Mouse (Mus musculus) testis, adult 2 months (tissue): ENCODE data around the gene Rasip1. TPM values are rescaled to one million over a fixed set of nuclear protein-coding genes. Genes with fewer than 3 reads are reported as not detected.
A peak's percentile ranks its signal among the peaks of the same experiment; 100 is the strongest.

Source experiments
- H3K27ac ChIP-seq: fragments of 200-500 bp; 2 replicates; pipeline ENCODE4 v1.5.1; 2012; ENCODE audit warnings: low read depth, low read length; ENCODE audit not compliant: control insufficient read depth, insufficient read depth
- H3K27me3 ChIP-seq: fragments of 200-500 bp; 2 replicates; pipeline ENCODE4 v1.6.1; 2012; ENCODE audit warnings: mild to moderate bottlenecking, low read length, moderate library complexity; ENCODE audit not compliant: control insufficient read depth, insufficient read depth
- H3K36me3 ChIP-seq: fragments of 200-500 bp; 2 replicates; pipeline ENCODE4 v1.6.1; 2012; ENCODE audit warnings: mild to moderate bottlenecking, low read length; ENCODE audit not compliant: control insufficient read depth, insufficient read depth
- H3K4me1 ChIP-seq: fragments of 200-500 bp; 2 replicates; pipeline ENCODE4 v1.6.1; 2012; ENCODE audit warnings: low read length; ENCODE audit not compliant: control insufficient read depth, insufficient read depth
- H3K4me3 ChIP-seq: fragments of 200-500 bp; 2 replicates; pipeline ENCODE4 v1.5.1; 2012; ENCODE audit warnings: low read depth, mild to moderate bottlenecking, low read length, moderate library complexity, mixed read lengths; ENCODE audit not compliant: control insufficient read depth
- CTCF ChIP-seq: fragments of 200-500 bp; IDR thresholded peaks from 2 replicates; pipeline ENCODE4 v1.5.1; 2012; ENCODE audit warnings: low read depth, mild to moderate bottlenecking, inconsistent platforms, low read length, moderate library complexity; ENCODE audit not compliant: control insufficient read depth, insufficient read depth, insufficient replicate concordance
- POLR2A ChIP-seq: fragments of 200-500 bp; IDR thresholded peaks from 2 replicates; pipeline ENCODE4 v1.6.1; 2012; ENCODE audit warnings: low read depth, mild to moderate bottlenecking, inconsistent platforms, low read length, moderate library complexity; ENCODE audit not compliant: control insufficient read depth
- polyA plus RNA-seq: library from polyadenylated mRNA; depleted of rRNA; stranded (reverse); fragments of >200 nt; gene quantifications from 2 replicates; pipeline ENCODE4 v1.2.3, GENCODE M21; 2012

The Rasip1 gene
- polyA plus RNA-seq, 1 experiment, result 5.1 TPM

- no peaks in the 10 kb centered on the region for H3K27me3 ChIP-seq
- no peak for TF ChIP-seq CTCF
- TF ChIP-seq POLR2A, result no peak
- peaks cover 17% of the 10 kb centered on the region for H3K4me1 ChIP-seq
- H3K4me3 ChIP-seq, result no peak overlapping the region
- H3K27ac ChIP-seq, result no peak overlapping the region
- no peaks in the 10 kb centered on the region for H3K36me3 ChIP-seq
Observed at GRCm38 (mm10) chr7:45635711-45636688, 8.7 kb downstream of the Rasip1 start.

DNA sequence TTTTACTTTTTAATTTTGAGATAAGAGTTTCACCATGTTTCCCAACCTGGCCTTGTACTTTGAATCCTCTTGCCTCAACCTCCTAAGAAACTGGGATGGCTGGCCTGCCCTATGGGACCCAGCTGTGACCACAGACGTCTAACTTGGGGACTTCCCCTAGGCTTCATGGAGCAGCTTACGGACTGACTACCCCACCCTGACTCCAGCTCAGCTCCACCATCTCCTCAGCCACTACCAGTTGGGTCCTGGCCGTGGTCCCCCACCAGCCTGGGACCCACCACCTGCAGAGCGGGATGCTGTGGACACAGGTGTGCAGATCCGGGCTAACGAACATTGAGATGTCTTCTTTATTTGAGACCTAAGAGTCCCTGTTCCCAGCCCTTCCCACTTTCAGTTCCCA is 10.4 kb downstream of the Rasip1 start:
- TF ChIP-seq POLR2A (no peak), CTCF (no peak)
- Histone ChIP-seq H3K4me3 (no peak overlapping the region), H3K4me1 (peaks cover 14% of the 10 kb centered on the region)

DNA sequence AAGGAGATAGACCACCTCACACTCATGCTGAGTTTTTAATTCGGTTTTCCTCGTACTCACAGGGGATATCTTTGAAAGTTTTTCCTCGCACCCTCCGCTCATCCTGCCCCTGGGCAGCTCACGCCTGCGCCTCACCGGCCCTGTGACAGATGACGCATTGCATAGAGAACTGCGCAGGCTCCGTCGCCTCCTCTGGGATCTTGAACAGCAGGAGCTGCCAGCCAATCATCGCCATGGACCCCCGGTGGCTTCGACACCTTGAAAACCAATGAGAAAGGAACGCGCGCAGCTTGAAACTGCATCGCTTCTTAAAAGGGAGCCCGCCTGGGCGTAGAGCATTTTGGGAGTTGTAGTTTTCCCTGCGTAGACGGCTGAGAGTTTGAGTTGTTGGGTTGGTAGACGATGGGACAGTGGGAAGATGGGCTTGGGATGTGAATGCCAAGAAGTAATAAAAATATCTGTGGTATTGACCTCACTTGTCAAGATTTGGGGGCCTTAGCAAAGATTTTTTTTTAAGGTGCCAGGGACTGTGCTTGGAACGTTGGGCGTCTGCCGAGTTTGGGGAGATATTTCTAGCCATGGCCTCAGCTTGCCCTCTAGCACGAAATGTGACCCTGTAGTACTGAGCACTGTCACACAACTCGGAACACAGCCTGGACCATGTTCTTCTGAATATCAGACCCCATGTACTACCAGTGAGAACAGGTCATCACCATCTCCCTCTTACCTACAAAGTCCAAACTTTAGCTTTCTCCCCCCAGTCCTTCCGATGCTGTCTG is 11.5 kb downstream of the Rasip1 start:
- TF ChIP-seq CTCF (no peak), POLR2A (peak; percentile 70; the same call in 1 of the 2 replicates)
- H3K27me3 ChIP-seq, result no peaks in the 10 kb centered on the region
- peaks cover 21% of the 10 kb centered on the region for H3K4me1 ChIP-seq
- H3K4me3 ChIP-seq, result peak overlapping the region; percentile 11
- H3K27ac ChIP-seq, result no peak overlapping the region
- no peaks in the 10 kb centered on the region for H3K36me3 ChIP-seq

More for the DNA sequence above, 10.4 kb downstream of the Rasip1 start:
- Histone ChIP-seq H3K27me3 (no peaks in the 10 kb centered on the region), H3K36me3 (no peaks in the 10 kb centered on the region), H3K27ac (no peak overlapping the region)

DNA sequence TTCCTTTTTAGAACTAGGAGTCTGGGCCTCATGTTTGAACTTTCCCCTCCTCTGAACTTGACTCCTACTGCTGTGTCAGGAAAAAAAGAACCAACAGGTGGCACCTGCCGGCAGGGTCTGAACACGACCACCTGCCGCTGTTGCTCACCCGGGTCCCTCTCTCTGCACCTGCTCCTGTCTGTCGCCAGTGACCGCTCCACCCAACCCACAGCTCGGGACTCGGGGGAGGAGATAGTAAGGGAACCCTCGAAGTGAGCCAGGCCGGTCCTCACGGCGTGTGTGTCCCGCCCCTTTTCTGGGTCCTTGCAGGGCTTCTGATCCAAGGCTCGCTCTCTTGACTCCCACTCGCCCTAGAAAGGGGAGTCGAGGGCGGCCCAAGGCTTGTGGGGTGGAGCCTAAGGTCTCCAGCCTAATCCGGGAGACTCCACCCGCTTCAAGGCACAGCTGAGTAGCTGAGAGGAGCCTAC is 12.3 kb downstream of the Rasip1 start, which contains the start of gene Mamstr:
Mamstr (plus strand) TSS at position 417 of the 467 bp plus-strand sequence.
- Histone ChIP-seq H3K27ac (no peak within 1 kb of the TSS), H3K36me3 (no peaks in the 10 kb centered on the region), H3K27me3 (no peaks in the 10 kb centered on the region), H3K4me1 (peaks cover 23% of the 10 kb centered on the region), H3K4me3 (peak within 1 kb of the TSS; percentile 11)
- TF ChIP-seq POLR2A (no peak), CTCF (no peak)

GRCm38 (mm10) chr7:45640191-45640957 is 13.1 kb downstream of the Rasip1 start:
- Histone ChIP-seq H3K27ac (no peak overlapping the region), H3K36me3 (no peaks in the 10 kb centered on the region), H3K4me3 (no peak overlapping the region), H3K27me3 (no peaks in the 10 kb centered on the region), H3K4me1 (peaks cover 26% of the 10 kb centered on the region)
- no peak for TF ChIP-seq POLR2A
- no peak for TF ChIP-seq CTCF

- no peak overlapping the region for H3K4me3 ChIP-seq
- no peak overlapping the region for H3K27ac ChIP-seq
- peaks cover 26% of the 10 kb centered on the region for H3K4me1 ChIP-seq
- TF ChIP-seq POLR2A, result no peak
- no peaks in the 10 kb centered on the region for H3K36me3 ChIP-seq
- H3K27me3 ChIP-seq, result no peaks in the 10 kb centered on the region
Observed at GRCm38 (mm10) chr7:45641391-45642040, 14.2 kb downstream of the Rasip1 start.
